Mouse (Mus musculus) neural tube, embryonic 15.5 days (tissue): ENCODE results near the gene Zfp524. TPM values are rescaled to one million over a fixed set of nuclear protein-coding genes. Genes with fewer than 3 reads are reported as not detected.

Source experiments
- ATAC-seq: fragments of 200-750 bp; cut with Nextera tagmentation; 2 replicates; pipeline ENCODE4 v1.8.0; 2017; ENCODE audit warnings: mild to moderate bottlenecking, moderate TSS enrichment, moderate library complexity; ENCODE audit not compliant: low FRiP score
- H3K27ac ChIP-seq: fragments of 300-500 bp; sonication (generic); replicated peaks from 2 replicates; pipeline ENCODE4 v1.5.1; 2015; ENCODE audit warnings: mild to moderate bottlenecking, inconsistent platforms
- H3K27me3 ChIP-seq: fragments of 300-500 bp; sonication (generic); replicated peaks from 2 replicates; pipeline ENCODE4 v1.6.1; 2015; ENCODE audit warnings: inconsistent platforms
- H3K36me3 ChIP-seq: fragments of 300-500 bp; sonication (generic); 2 replicates; pipeline ENCODE4 v1.6.1; 2015; ENCODE audit warnings: inconsistent platforms
- H3K4me1 ChIP-seq: fragments of 300-500 bp; sonication (generic); 2 replicates; pipeline ENCODE4 v1.6.1; 2015; ENCODE audit warnings: inconsistent platforms
- H3K4me2 ChIP-seq: fragments of 300-500 bp; sonication (generic); 2 replicates; pipeline ENCODE4 v1.6.1; 2015; ENCODE audit warnings: inconsistent platforms, mild to moderate bottlenecking, moderate library complexity
- H3K4me3 ChIP-seq: fragments of 300-500 bp; sonication (generic); replicated peaks from 2 replicates; pipeline ENCODE4 v1.5.1; 2015; ENCODE audit warnings: mild to moderate bottlenecking, inconsistent platforms
- H3K9ac ChIP-seq: fragments of 300-500 bp; sonication (generic); replicated peaks from 2 replicates; pipeline ENCODE4 v1.6.1; 2015; ENCODE audit warnings: mild to moderate bottlenecking, inconsistent platforms
- H3K9me3 ChIP-seq: fragments of 300-500 bp; sonication (generic); replicated peaks from 2 replicates; pipeline ENCODE4 v1.6.1; 2016; ENCODE audit warnings: inconsistent platforms
- WGBS: fragments of 180-500 bp; shearing (Covaris S2); methylation state at CpG from one replicate; pipeline ENCODE4 v1.1.7; 2015; ENCODE audit warnings: mixed read lengths; 5-methylcytosine and 5-hydroxymethylcytosine counted together
- polyA plus RNA-seq: library from polyadenylated mRNA; unstranded; fragments of >200 nt; fragmentation: Nextera tagmentation; extraction: Ambion mirVana; gene quantifications from 2 replicates; pipeline ENCODE4 v1.2.1, GENCODE M21; 2015

The Zfp524 gene
- polyA plus RNA-seq, 1 experiment from 2014 or later: 7.3 TPM

DNA sequence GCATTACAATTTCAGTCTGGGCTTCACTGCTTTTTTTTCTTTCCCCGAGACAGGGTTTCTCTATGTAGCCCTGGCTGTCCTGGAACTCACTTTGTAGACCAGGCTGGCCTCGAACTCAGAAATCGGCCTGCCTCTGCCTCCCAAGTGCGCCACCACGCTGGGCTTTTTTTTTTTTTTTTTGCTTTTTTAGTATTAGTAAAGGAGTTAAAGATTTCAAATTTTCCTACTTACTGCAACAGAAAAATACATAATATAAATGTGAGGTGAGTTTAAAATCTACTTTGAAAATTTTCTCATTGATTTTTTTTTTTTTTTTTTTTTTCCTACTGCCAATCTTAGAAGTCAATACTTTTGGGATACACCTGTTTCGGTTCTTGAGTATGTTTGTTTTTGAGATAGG is 50.7 kb downstream of the Zfp524 start:
- H3K4me2 ChIP-seq: no peak overlapping the region

More for the DNA sequence above, 50.7 kb downstream of the Zfp524 start:
- ATAC-seq: no peak
- H3K27ac ChIP-seq: no peak overlapping the region
- no peaks in the 10 kb centered on the region for H3K9me3 ChIP-seq
- no peak overlapping the region for H3K9ac ChIP-seq
- 95% methylated on average over 6 of the region's 6 CpGs for WGBS
- no peaks in the 10 kb centered on the region for H3K27me3 ChIP-seq
- H3K4me1 ChIP-seq: peaks cover 43% of the 10 kb centered on the region
- H3K36me3 ChIP-seq: peaks cover 37% of the 10 kb centered on the region
- H3K4me3 ChIP-seq: 0 out of 2 replicates have a peak overlapping the region, but pooled peaks have one; percentile 66

Other genes with a start within 250 kb of the Zfp524 start
- gene Fam71e2, start 243.1 kb upstream of the Zfp524 start, polyA plus RNA-seq: not detected in 2 replicates
- 0.90 and 1.0 TPM in 2 replicates for gene Il11, start 231.6 kb upstream of the Zfp524 start, polyA plus RNA-seq
- gene Tmem190, start 231.5 kb upstream of the Zfp524 start, polyA plus RNA-seq: not detected in 2 replicates
- gene Tmem238, start 224.8 kb upstream of the Zfp524 start, polyA plus RNA-seq: 6.8 and 9.9 TPM in 2 replicates
- 224 and 255 TPM in 2 replicates for gene Rpl28, start 221.5 kb upstream of the Zfp524 start, polyA plus RNA-seq
- 252 and 275 TPM in 2 replicates for gene Ube2s, start 201.8 kb upstream of the Zfp524 start, polyA plus RNA-seq
- 10.6 and 11.3 TPM in 2 replicates for gene Shisa7, start 169.7 kb upstream of the Zfp524 start, polyA plus RNA-seq
- 3.7 and 5.9 TPM in 2 replicates for gene Isoc2b, start 144.2 kb upstream of the Zfp524 start, polyA plus RNA-seq
- gene Isoc2a, start 137.3 kb upstream of the Zfp524 start, polyA plus RNA-seq: 0.51 and 0.79 TPM in 2 replicates
- gene Gm36210, start 107.9 kb upstream of the Zfp524 start, polyA plus RNA-seq: 0.23 and 0.37 TPM in 2 replicates
- gene Zfp628, start 99.2 kb upstream of the Zfp524 start, polyA plus RNA-seq: 3.1 and 4.0 TPM in 2 replicates
- 30.8 and 36.3 TPM in 2 replicates for gene Nat14, start 92.4 kb upstream of the Zfp524 start, polyA plus RNA-seq
- gene Ssc5d, start 88.6 kb upstream of the Zfp524 start, polyA plus RNA-seq: 1.00 and 1.8 TPM in 2 replicates
- 0.14 TPM in 1 of 2 replicates, not detected in the other for gene Sbk2, start 50.0 kb upstream of the Zfp524 start, polyA plus RNA-seq
- 0.32 and 0.35 TPM in 2 replicates for gene Sbk3, start 43.2 kb upstream of the Zfp524 start, polyA plus RNA-seq
- 49.6 and 57.0 TPM in 2 replicates for gene Zfp579, start 18.3 kb upstream of the Zfp524 start, polyA plus RNA-seq
- gene Fiz1, start 282 bp downstream of the Zfp524 start, polyA plus RNA-seq: 37.0 TPM in 2 replicates
- 0.15 and 1.4 TPM in 2 replicates for gene Gm44973, start 1.1 kb downstream of the Zfp524 start, polyA plus RNA-seq
- 6.4 and 7.0 TPM in 2 replicates for gene Zfp865, start 6.0 kb downstream of the Zfp524 start, polyA plus RNA-seq
- 60.0 and 75.7 TPM in 2 replicates for gene Ccdc106, start 6.1 kb downstream of the Zfp524 start, polyA plus RNA-seq
- not detected in 2 replicates for gene 4632433K11Rik, start 19.7 kb downstream of the Zfp524 start, polyA plus RNA-seq
- 7.7 and 9.0 TPM in 2 replicates for gene Zfp784, start 24.0 kb downstream of the Zfp524 start, polyA plus RNA-seq
- gene Zfp580, start 37.1 kb downstream of the Zfp524 start, polyA plus RNA-seq: 90.7 and 101 TPM in 2 replicates
- 94.2 and 105 TPM in 2 replicates for gene U2af2, start 47.7 kb downstream of the Zfp524 start, polyA plus RNA-seq
- gene Epn1, start 65.8 kb downstream of the Zfp524 start, polyA plus RNA-seq: 92.5 and 105 TPM in 2 replicates
- gene Rfpl4, start 102.5 kb downstream of the Zfp524 start, polyA plus RNA-seq: not detected in 2 replicates
- gene Rasl2-9, start 111.5 kb downstream of the Zfp524 start, polyA plus RNA-seq: 0.47 and 0.60 TPM in 2 replicates
- 0.05 and 0.13 TPM in 2 replicates for gene Vmn1r55, start 135.3 kb downstream of the Zfp524 start, polyA plus RNA-seq
- not detected in 2 replicates for gene Vmn1r56, start 182.3 kb downstream of the Zfp524 start, polyA plus RNA-seq
- not detected in 2 replicates for gene Vmn1r57, start 204.1 kb downstream of the Zfp524 start, polyA plus RNA-seq